Mouse (Mus musculus): ENCODE data around the gene Fgd2. TPM values are rescaled to one million over a fixed set of nuclear protein-coding genes. Genes with fewer than 3 reads are reported as not detected.
"Not testable (repeated sequence)": the region's sequence is repeated elsewhere in the genome, so short reads cannot be mapped to it uniquely, and the experiment has no call there.

The Fgd2 gene
- polyA plus RNA-seq, 1 experiment from 2014 or later, result 15.4 TPM

- H3K4me2 ChIP-seq (ENCODE audit: low read length), result no peak overlapping the region
- DNase-seq (ENCODE audit: low spot score) (no peak), ATAC-seq (replicated peaks; ENCODE audit: low FRiP score, low TSS enrichment, low read depth) (no peak)
- H3K27me3 ChIP-seq (replicated peaks; ENCODE audit: control insufficient read depth, insufficient read depth, low read length), result no peaks in the 10 kb centered on the region
- H3K4me1 ChIP-seq (replicated peaks; ENCODE audit: control insufficient read depth, insufficient read depth, low read length), result no peaks in the 10 kb centered on the region
- H3K9ac ChIP-seq (ENCODE audit: low read length), result no peak overlapping the region
- WGBS, result 40% methylated on average over 5 of the region's 5 CpGs
- H3K36me3 ChIP-seq (ENCODE audit: control insufficient read depth, insufficient read depth, low read length), result no peaks in the 10 kb centered on the region
- H3K9me3 ChIP-seq (ENCODE audit: control insufficient read depth, low read length), result no peaks in the 10 kb centered on the region
- no peak overlapping the region for H3K4me3 ChIP-seq (ENCODE audit: low read depth, low read length)
- no peak overlapping the region for H3K27ac ChIP-seq (ENCODE audit: low read depth)
These were observed 24.2 kb downstream of the Fgd2 start for GRCm38 (mm10) chr17:29384850-29385438.

GRCm38 (mm10) chr17:29385746-29386145, 25.0 kb downstream of the Fgd2 start:
- ATAC-seq (replicated peaks; ENCODE audit: low FRiP score, low TSS enrichment, low read depth), result no peak
- H3K4me2 ChIP-seq (ENCODE audit: low read length), result no peak overlapping the region
- DNase-seq (ENCODE audit: low spot score), result no peak
- no peaks in the 10 kb centered on the region for H3K27me3 ChIP-seq (replicated peaks; ENCODE audit: control insufficient read depth, insufficient read depth, low read length)
- no peaks in the 10 kb centered on the region for H3K4me1 ChIP-seq (replicated peaks; ENCODE audit: control insufficient read depth, insufficient read depth, low read length)
- H3K36me3 ChIP-seq (ENCODE audit: control insufficient read depth, insufficient read depth, low read length), result no peaks in the 10 kb centered on the region
- H3K9ac ChIP-seq (ENCODE audit: low read length), result no peak overlapping the region
- 59% methylated on average over 6 of the region's 6 CpGs for WGBS
- no peak overlapping the region for H3K27ac ChIP-seq (ENCODE audit: low read depth)
- no peak overlapping the region for H3K4me3 ChIP-seq (ENCODE audit: low read depth, low read length)
- no peaks in the 10 kb centered on the region for H3K9me3 ChIP-seq (ENCODE audit: control insufficient read depth, low read length)

GRCm38 (mm10) chr17:29388978-29389377, 28.3 kb downstream of the Fgd2 start:
- no peak for DNase-seq (ENCODE audit: low spot score)
- no peak for ATAC-seq (replicated peaks; ENCODE audit: low FRiP score, low TSS enrichment, low read depth)
- 81% methylated on average over 11 of the region's 11 CpGs for WGBS

GRCm38 (mm10) chr17:29391280-29391679, 30.6 kb downstream of the Fgd2 start:
- H3K27ac ChIP-seq (ENCODE audit: low read depth), result no peak overlapping the region
- WGBS, result 65% methylated on average over 8 of the region's 8 CpGs
- H3K36me3 ChIP-seq (ENCODE audit: control insufficient read depth, insufficient read depth, low read length), result no peaks in the 10 kb centered on the region
- no peaks in the 10 kb centered on the region for H3K9me3 ChIP-seq (ENCODE audit: control insufficient read depth, low read length)
- DNase-seq (ENCODE audit: low spot score) (no peak), ATAC-seq (replicated peaks; ENCODE audit: low FRiP score, low TSS enrichment, low read depth) (no peak)
- H3K9ac ChIP-seq (ENCODE audit: low read length), result no peak overlapping the region
- H3K27me3 ChIP-seq (replicated peaks; ENCODE audit: control insufficient read depth, insufficient read depth, low read length), result no peaks in the 10 kb centered on the region
- no peak overlapping the region for H3K4me2 ChIP-seq (ENCODE audit: low read length)
- H3K4me3 ChIP-seq (ENCODE audit: low read depth, low read length), result no peak overlapping the region
- H3K4me1 ChIP-seq (replicated peaks; ENCODE audit: control insufficient read depth, insufficient read depth, low read length), result 0 out of 2 replicates have a peak, but pooled peaks cover 4% of the 10 kb centered on the region

More at GRCm38 (mm10) chr17:29388978-29389377, 28.3 kb downstream of the Fgd2 start:
- Histone ChIP-seq H3K9me3 (ENCODE audit: control insufficient read depth, low read length) (no peaks in the 10 kb centered on the region), H3K36me3 (ENCODE audit: control insufficient read depth, insufficient read depth, low read length) (no peaks in the 10 kb centered on the region), H3K27ac (ENCODE audit: low read depth) (no peak overlapping the region), H3K27me3 (replicated peaks; ENCODE audit: control insufficient read depth, insufficient read depth, low read length) (no peaks in the 10 kb centered on the region), H3K4me1 (replicated peaks; ENCODE audit: control insufficient read depth, insufficient read depth, low read length) (no peaks in the 10 kb centered on the region), H3K9ac (ENCODE audit: low read length) (no peak overlapping the region), H3K4me3 (ENCODE audit: low read depth, low read length) (no peak overlapping the region), H3K4me2 (ENCODE audit: low read length) (no peak overlapping the region)

- Histone ChIP-seq H3K27me3 (replicated peaks; ENCODE audit: control insufficient read depth, insufficient read depth, low read length) (no peaks in the 10 kb centered on the region), H3K4me2 (ENCODE audit: low read length) (no peak overlapping the region), H3K4me1 (replicated peaks; ENCODE audit: control insufficient read depth, insufficient read depth, low read length) (peaks cover 21% of the 10 kb centered on the region), H3K9ac (ENCODE audit: low read length) (no peak overlapping the region), H3K36me3 (ENCODE audit: control insufficient read depth, insufficient read depth, low read length) (no peaks in the 10 kb centered on the region), H3K27ac (ENCODE audit: low read depth) (no peak overlapping the region), H3K9me3 (ENCODE audit: control insufficient read depth, low read length) (no peaks in the 10 kb centered on the region), H3K4me3 (ENCODE audit: low read depth, low read length) (no peak overlapping the region)
- DNase-seq (ENCODE audit: low spot score), result no peak
- 65% methylated on average over 14 of the region's 14 CpGs for WGBS
- no peak for ATAC-seq (replicated peaks; ENCODE audit: low FRiP score, low TSS enrichment, low read depth)
These were observed 32.8 kb downstream of the Fgd2 start for GRCm38 (mm10) chr17:29393335-29394089.

- DNase-seq (ENCODE audit: low spot score), result no peak
- H3K27ac ChIP-seq (ENCODE audit: low read depth), result no peak overlapping the region
These were observed 33.5 kb downstream of the Fgd2 start for GRCm38 (mm10) chr17:29394106-29394760.

GRCm38 (mm10) chr17:29394761-29395160, 34.0 kb downstream of the Fgd2 start:
- not testable (repeated sequence) for H3K9ac ChIP-seq (ENCODE audit: low read length); ATAC-seq (replicated peaks; ENCODE audit: low FRiP score, low TSS enrichment, low read depth); H3K27me3 ChIP-seq (replicated peaks; ENCODE audit: control insufficient read depth, insufficient read depth, low read length); H3K9me3 ChIP-seq (ENCODE audit: control insufficient read depth, low read length); DNase-seq (ENCODE audit: low spot score); H3K4me2 ChIP-seq (ENCODE audit: low read length); H3K36me3 ChIP-seq (ENCODE audit: control insufficient read depth, insufficient read depth, low read length); H3K4me3 ChIP-seq (ENCODE audit: low read depth, low read length)
- Histone ChIP-seq H3K4me1 (replicated peaks; ENCODE audit: control insufficient read depth, insufficient read depth, low read length) (peaks cover 29% of the 10 kb centered on the region), H3K27ac (ENCODE audit: low read depth) (peak overlapping the region; percentile 22; the same call in 1 of the 2 replicates)
- WGBS, result 78% methylated on average over 2 of the region's 2 CpGs

More at GRCm38 (mm10) chr17:29394106-29394760, 33.5 kb downstream of the Fgd2 start:
- H3K4me1 ChIP-seq (replicated peaks; ENCODE audit: control insufficient read depth, insufficient read depth, low read length), result peaks cover 28% of the 10 kb centered on the region
- WGBS, result 52% methylated on average over 9 of the region's 9 CpGs
- no peaks in the 10 kb centered on the region for H3K27me3 ChIP-seq (replicated peaks; ENCODE audit: control insufficient read depth, insufficient read depth, low read length)
- no peak for ATAC-seq (replicated peaks; ENCODE audit: low FRiP score, low TSS enrichment, low read depth)
- no peak overlapping the region for H3K9ac ChIP-seq (ENCODE audit: low read length)
- no peaks in the 10 kb centered on the region for H3K36me3 ChIP-seq (ENCODE audit: control insufficient read depth, insufficient read depth, low read length)
- no peak overlapping the region for H3K4me3 ChIP-seq (ENCODE audit: low read depth, low read length)
- H3K9me3 ChIP-seq (ENCODE audit: control insufficient read depth, low read length), result no peaks in the 10 kb centered on the region
- no peak overlapping the region for H3K4me2 ChIP-seq (ENCODE audit: low read length)

GRCm38 (mm10) chr17:29395381-29395780, 34.7 kb downstream of the Fgd2 start:
- no peak overlapping the region for H3K9ac ChIP-seq (ENCODE audit: low read length)
- no peak overlapping the region for H3K4me3 ChIP-seq (ENCODE audit: low read depth, low read length)
- peaks cover 29% of the 10 kb centered on the region for H3K4me1 ChIP-seq (replicated peaks; ENCODE audit: control insufficient read depth, insufficient read depth, low read length)
- DNase-seq (ENCODE audit: low spot score) (no peak), ATAC-seq (replicated peaks; ENCODE audit: low FRiP score, low TSS enrichment, low read depth) (no peak)
- no peaks in the 10 kb centered on the region for H3K27me3 ChIP-seq (replicated peaks; ENCODE audit: control insufficient read depth, insufficient read depth, low read length)
- H3K27ac ChIP-seq (ENCODE audit: low read depth), result peak overlapping the region; percentile 22; the same call in 1 of the 2 replicates
- no peaks in the 10 kb centered on the region for H3K36me3 ChIP-seq (ENCODE audit: control insufficient read depth, insufficient read depth, low read length)
- WGBS, result 61% methylated on average over 7 of the region's 7 CpGs
- no peak overlapping the region for H3K4me2 ChIP-seq (ENCODE audit: low read length)
- H3K9me3 ChIP-seq (ENCODE audit: control insufficient read depth, low read length), result no peaks in the 10 kb centered on the region

Measured in intestine, embryonic 14.5 days (tissue).